Mouse (Mus musculus) heart, adult 8-10 months (tissue): Measurements from ENCODE around the gene Gm21882. TPM values are rescaled to one million over a fixed set of nuclear protein-coding genes. Genes with fewer than 3 reads are reported as not detected.
"Not testable (repeated sequence)": the region's sequence is repeated elsewhere in the genome, so short reads cannot be mapped to it uniquely, and the experiment has no call there.

Source experiments
- DNase-seq: peaks from one replicate; pipeline ENCODE4 v3.0.0; 2022; ENCODE audit warnings: low spot score
- total RNA-seq, 4 experiments: library from RNA; stranded (reverse); gene quantifications; 2 replicates each; pipeline ENCODE4 v1.2.4; 2022

Gene Gm21882
- not detected for total RNA-seq

- DNase-seq: not testable (repeated sequence)
Measured at GRCm38 (mm10) chrY:40381423-40381822, at the start of gene Gm21882. Gm21882 (minus strand) TSS chrY:40381523.

Other genes starting within 250 kb of the Gm21882 start
- gene Gm21865, start 64.6 kb downstream of the Gm21882 start, total RNA-seq: not detected